Mouse (Mus musculus) neutrophil, adult 5-6 weeks (primary cell): ENCODE measurements around the gene Hmcn2. TPM values are rescaled to one million over a fixed set of nuclear protein-coding genes. Genes with fewer than 3 reads are reported as not detected.

ENCODE experiments used
- ATAC-seq: fragments of 151-379, 151-347 bp; 2 replicates; pipeline ENCODE4 v1.8.0; 2017; ENCODE audit warnings: mild to moderate bottlenecking, moderate TSS enrichment; ENCODE audit not compliant: insufficient number of reproducible peaks, poor library complexity, low FRiP score, severe bottlenecking; ENCODE audit errors: extremely low read depth
- total RNA-seq: library from RNA; stranded (forward); fragments of 200-1000 nt; gene quantifications from 2 replicates; pipeline ENCODE4 v1.2.3, GENCODE M21; 2017

The Hmcn2 gene
- total RNA-seq, 1 experiment from 2014 or later: not detected

- no peak for ATAC-seq
Observed at GRCm38 (mm10) chr2:31303177-31303576, 11.0 kb upstream of the Hmcn2 start.

GRCm38 (mm10) chr2:31304191-31304590 lies 10.0 kb upstream of the Hmcn2 start:
- ATAC-seq: no peak

- no peak for ATAC-seq
Observed at GRCm38 (mm10) chr2:31304801-31305665, 9.2 kb upstream of the Hmcn2 start.

GRCm38 (mm10) chr2:31305684-31306083 lies 8.5 kb upstream of the Hmcn2 start:
- no peak for ATAC-seq

- no peak for ATAC-seq
Observed at GRCm38 (mm10) chr2:31308257-31308656, 6.0 kb upstream of the Hmcn2 start.

- no peak for ATAC-seq
Observed at GRCm38 (mm10) chr2:31309549-31309948, 4.7 kb upstream of the Hmcn2 start.

- no peak for ATAC-seq
Observed at GRCm38 (mm10) chr2:31318162-31318561, 3.9 kb downstream of the Hmcn2 start.

- ATAC-seq: no peak
Observed at GRCm38 (mm10) chr2:31319200-31319599, 5.0 kb downstream of the Hmcn2 start.

GRCm38 (mm10) chr2:31327186-31327585 lies 13.0 kb downstream of the Hmcn2 start:
- ATAC-seq: no peak

- ATAC-seq: no peak
Observed at GRCm38 (mm10) chr2:31337706-31338330, 23.6 kb downstream of the Hmcn2 start.

- no peak for ATAC-seq
Observed at GRCm38 (mm10) chr2:31339826-31340225, 25.6 kb downstream of the Hmcn2 start.

- ATAC-seq: no peak
Observed at GRCm38 (mm10) chr2:31341726-31342535, 27.7 kb downstream of the Hmcn2 start.

GRCm38 (mm10) chr2:31346096-31346495 lies 31.9 kb downstream of the Hmcn2 start:
- no peak for ATAC-seq

- ATAC-seq: no peak
Observed at GRCm38 (mm10) chr2:31348373-31348772, 34.2 kb downstream of the Hmcn2 start.

- ATAC-seq: no peak
Observed at GRCm38 (mm10) chr2:31348850-31349249, 34.6 kb downstream of the Hmcn2 start.

- ATAC-seq: no peak
Observed at GRCm38 (mm10) chr2:31356771-31357170, 42.6 kb downstream of the Hmcn2 start.

- no peak for ATAC-seq
Observed at GRCm38 (mm10) chr2:31359316-31359715, 45.1 kb downstream of the Hmcn2 start.

GRCm38 (mm10) chr2:31367186-31367585 lies 53.0 kb downstream of the Hmcn2 start:
- ATAC-seq: no peak

- ATAC-seq: no peak
Observed at GRCm38 (mm10) chr2:31371396-31371795, 57.2 kb downstream of the Hmcn2 start.

GRCm38 (mm10) chr2:31372186-31372585 lies 58.0 kb downstream of the Hmcn2 start:
- ATAC-seq: no peak
